18 mouse cellular contexts compared by ENCODE assay signal in genomic region chr7:118163006-118163405, GRCm38 (mm10).
"Had no signal": no experiment of that assay in that cellular context is flagged by ENCODE, and none has a peak within 500 bp of the region (broad histone marks: within the 10 kb centered on the region; RNA-seq: fewer than 3 reads in every experiment).

No protein-coding gene starts in this region.

- H3K9me3 ChIP-seq: midbrain, embryonic 12.5 days; neural tube, embryonic 13.5 days; neural tube, embryonic 15.5 days had no signal

- H3K4me3 ChIP-seq: midbrain, embryonic 12.5 days; myocyte; neural tube, embryonic 13.5 days; neural tube, embryonic 15.5 days had no signal

- ATAC-seq: midbrain, embryonic 16.5 days had no signal

- H3K9ac ChIP-seq: lung, embryonic 14.5 days; midbrain, embryonic 12.5 days; neural tube, embryonic 13.5 days; neural tube, embryonic 15.5 days had no signal

- H3K4me1 ChIP-seq: midbrain, embryonic 12.5 days; neural tube, embryonic 13.5 days; neural tube, embryonic 15.5 days had no signal

- DNase-seq: lung, adult 18-20 months; lung, embryonic 14.5 days; lung, postnatal 10 days; lung, postnatal 4 days; midbrain, embryonic 14.5 days; retina, postnatal 1 day; right cerebral cortex, adult 18-20 months; right cerebral cortex, postnatal 25 days; right cerebral cortex, postnatal 4 days; spleen, adult 18-20 months; thymus, adult 18-20 months; thymus, postnatal 14 days; thymus, postnatal 36 days had no signal

- H3K27ac ChIP-seq: midbrain, embryonic 12.5 days; neural tube, embryonic 13.5 days; neural tube, embryonic 15.5 days had no signal

- H3K4me2 ChIP-seq: lung, embryonic 14.5 days; midbrain, embryonic 12.5 days; neural tube, embryonic 13.5 days; neural tube, embryonic 15.5 days had no signal

- H3K27me3 ChIP-seq: midbrain, embryonic 12.5 days; neural tube, embryonic 13.5 days; neural tube, embryonic 15.5 days had no signal
